Mouse (Mus musculus): ENCODE data around the gene Egfr. TPM values are rescaled to one million over a fixed set of nuclear protein-coding genes. Genes with fewer than 3 reads are reported as not detected.

The Egfr gene
- total RNA-seq, 2 experiments from 2014 or later, result 18.7 to 21.9 TPM

- DNase-seq (ENCODE audit: low spot score in 2 of 2), result no peak
Observed at GRCm38 (mm10) chr11:16823830-16824545, 72.0 kb downstream of the Egfr start.

- no peak for DNase-seq (ENCODE audit: low spot score in 2 of 2)
Observed at GRCm38 (mm10) chr11:16829468-16829867, 77.5 kb downstream of the Egfr start.

GRCm38 (mm10) chr11:16830531-16831227 is 78.7 kb downstream of the Egfr start:
- no peak for DNase-seq (ENCODE audit: low spot score in 2 of 2)

DNA sequence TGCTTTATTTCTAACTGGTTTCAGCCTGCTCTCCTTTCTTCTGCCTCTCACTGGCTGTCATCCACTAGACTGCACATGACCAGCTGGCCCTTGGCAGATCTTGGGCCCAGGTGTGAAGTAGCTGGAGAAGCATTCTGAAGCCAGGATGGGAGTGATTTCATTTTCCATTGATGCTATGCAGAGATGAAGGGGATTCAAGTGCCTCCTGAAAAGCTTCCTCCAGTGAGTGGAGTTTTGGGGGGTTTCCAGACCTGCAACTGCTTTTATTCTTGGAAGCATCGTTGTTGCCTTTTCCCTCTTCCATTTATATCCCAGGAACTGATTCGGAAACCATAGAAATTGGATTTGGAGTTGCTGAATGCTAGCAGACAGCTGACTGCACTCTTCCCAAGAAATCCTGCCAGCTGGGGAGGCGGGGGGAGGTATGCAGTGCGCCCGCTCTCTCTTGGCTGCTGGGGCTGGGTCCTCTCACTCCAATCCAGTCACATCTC is 80.0 kb downstream of the Egfr start:
- DNase-seq (ENCODE audit: low spot score in 2 of 2), result no peak

- no peak for DNase-seq (ENCODE audit: low spot score in 2 of 2)
Observed at GRCm38 (mm10) chr11:16838772-16839171, 86.8 kb downstream of the Egfr start.

- no peak for DNase-seq (ENCODE audit: low spot score in 2 of 2)
Observed at GRCm38 (mm10) chr11:16842924-16843323, 90.9 kb downstream of the Egfr start.

DNA sequence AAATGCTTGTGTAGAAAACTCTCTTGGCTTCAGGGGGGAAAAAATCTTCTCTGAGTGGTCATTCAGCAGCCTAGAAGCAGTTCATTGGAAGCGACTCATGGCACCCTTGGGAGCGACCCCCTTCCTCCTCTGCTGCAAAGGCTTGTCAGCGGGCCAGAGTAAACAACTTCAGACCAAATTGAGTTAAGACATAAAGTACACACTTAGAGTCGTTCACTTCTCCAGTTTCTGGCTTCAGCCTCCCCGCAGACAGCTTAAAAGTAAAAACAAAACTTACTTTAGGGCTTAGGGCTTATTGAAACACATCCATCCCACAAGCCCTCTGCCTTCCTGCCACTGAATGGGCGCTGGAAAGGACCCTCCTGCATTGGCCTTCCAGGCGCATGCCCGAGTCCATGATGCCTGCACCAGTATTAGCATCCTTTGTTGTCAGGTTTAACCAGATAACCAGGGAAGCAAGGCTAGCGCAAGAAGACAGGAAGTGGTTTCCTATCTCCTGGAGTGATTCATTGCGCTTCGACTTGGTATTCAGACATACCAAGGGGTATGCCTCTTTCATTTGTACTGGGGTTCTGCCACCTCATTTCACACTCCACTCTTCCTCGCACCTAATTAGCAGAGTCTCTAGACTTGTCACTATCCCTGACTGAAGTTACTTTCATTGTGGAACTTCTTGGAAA is 92.0 kb downstream of the Egfr start:
- no peak for DNase-seq (ENCODE audit: low spot score in 2 of 2)

- DNase-seq (ENCODE audit: low spot score in 2 of 2), result no peak
Observed at GRCm38 (mm10) chr11:16848881-16849280, 96.9 kb downstream of the Egfr start.

GRCm38 (mm10) chr11:16851361-16851760 is 99.4 kb downstream of the Egfr start:
- no peak for DNase-seq (ENCODE audit: low spot score in 2 of 2)

DNA sequence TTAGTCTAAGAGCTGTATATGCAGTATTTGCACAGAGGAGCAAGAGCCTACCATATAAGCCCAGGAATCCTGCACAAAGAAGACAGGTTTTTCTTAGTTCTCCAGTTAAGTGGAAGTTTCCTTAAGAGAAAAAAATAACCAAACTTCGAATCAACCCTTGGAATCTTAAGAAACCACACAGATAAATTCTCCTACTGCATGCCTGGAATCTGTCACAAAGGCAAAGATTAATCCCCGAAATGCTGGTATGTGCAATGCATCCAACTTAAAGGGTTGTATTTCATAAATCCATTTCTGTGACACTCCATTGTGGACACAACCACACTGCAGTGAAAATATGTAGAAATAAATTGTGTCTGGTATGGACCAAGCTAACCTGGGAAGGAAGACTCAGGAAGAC is 102.1 kb downstream of the Egfr start:
- no peak for DNase-seq (ENCODE audit: low spot score in 2 of 2)

GRCm38 (mm10) chr11:16857346-16857745 is 105.3 kb downstream of the Egfr start:
- DNase-seq (ENCODE audit: low spot score in 2 of 2), result no peak

DNA sequence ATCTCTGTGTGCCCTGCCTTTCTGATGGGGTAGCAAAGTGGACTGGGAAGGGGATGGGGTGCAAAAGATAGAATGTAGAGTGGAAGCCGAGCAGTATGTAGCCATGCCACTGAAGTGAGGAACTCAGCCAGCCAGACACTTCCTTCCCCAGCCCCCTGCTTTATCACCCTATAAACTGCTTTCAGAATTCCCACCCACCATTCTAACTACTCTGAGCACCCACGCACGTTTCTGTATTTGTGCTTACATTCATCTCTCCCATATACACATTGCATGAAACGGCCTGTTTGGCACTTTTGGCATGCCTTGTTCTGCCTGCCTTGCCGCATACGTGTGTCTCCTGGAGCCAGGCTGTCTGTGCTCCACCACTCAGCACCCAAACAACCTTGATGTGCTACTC is 109.0 kb downstream of the Egfr start:
- DNase-seq (ENCODE audit: low spot score in 2 of 2), result no peak

- DNase-seq (ENCODE audit: low spot score in 2 of 2), result no peak
Observed at GRCm38 (mm10) chr11:16863547-16863946, 111.5 kb downstream of the Egfr start.

DNA sequence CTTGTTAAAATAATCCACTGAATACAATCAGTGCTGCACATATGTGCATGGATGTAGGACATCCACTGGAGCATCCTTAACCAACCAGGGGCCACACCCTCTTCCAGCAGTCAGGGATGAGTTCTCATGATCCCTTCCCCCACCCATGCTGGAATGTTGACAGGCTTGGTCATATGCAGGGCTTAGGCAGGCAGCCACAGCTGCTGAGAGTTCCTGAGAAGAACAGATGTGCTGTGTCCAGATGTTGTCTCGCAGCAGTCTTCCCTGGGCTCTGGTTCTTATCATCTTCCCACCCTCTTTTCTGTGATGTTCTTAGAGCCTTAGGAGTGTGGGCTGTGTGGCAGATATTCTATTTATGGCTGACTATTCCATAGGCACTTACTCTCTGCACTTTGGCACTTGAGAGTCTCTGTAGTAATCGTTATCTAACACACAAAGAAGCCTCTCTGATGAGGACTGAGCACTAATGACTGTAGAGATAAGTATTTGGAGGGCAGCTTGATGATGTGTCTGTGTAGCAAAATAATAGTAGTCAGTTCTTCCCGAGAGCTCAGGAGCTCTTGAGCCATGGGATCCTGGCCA is 113.1 kb downstream of the Egfr start:
- DNase-seq (ENCODE audit: low spot score in 2 of 2), result no peak

DNA sequence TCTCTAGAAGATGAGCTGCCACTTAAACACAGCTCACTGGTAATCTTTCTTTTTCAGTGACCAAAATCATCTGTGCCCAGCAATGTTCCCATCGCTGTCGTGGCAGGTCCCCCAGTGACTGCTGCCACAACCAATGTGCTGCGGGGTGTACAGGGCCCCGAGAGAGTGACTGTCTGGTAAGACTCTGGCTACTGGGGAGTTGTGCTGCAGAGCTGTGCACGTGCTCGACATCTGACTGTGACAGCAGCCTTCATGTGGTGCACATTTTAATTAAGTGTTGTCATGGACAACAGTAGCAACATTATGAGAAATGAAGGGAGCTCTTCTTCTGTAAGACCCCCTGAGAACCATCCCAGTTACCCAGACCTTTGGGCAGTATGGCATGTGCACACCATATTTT is 116.0 kb downstream of the Egfr start:
- no peak for DNase-seq (ENCODE audit: low spot score in 2 of 2)

- DNase-seq (ENCODE audit: low spot score in 2 of 2), result no peak
Observed at GRCm38 (mm10) chr11:16869506-16869905, 117.5 kb downstream of the Egfr start.

DNA sequence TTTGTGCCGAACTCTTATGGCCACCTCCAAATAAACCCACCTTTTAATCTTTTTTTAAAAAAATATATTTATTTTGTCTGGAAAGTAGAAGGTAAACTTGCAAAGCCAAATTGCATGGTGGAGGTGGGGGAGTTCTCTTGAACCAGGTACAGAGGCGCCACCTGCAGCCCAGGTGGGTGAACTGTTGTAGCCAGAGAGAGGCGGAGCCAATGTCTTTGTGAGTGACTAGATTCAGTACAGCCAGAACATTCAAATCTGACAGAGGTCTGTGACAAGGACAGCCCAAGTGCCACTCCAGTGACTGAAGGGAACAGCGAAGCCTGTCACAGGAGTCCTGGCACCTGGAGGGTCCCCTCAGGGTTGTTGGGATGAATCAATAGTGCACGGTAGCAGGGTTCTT is 119.1 kb downstream of the Egfr start:
- DNase-seq (ENCODE audit: low spot score in 2 of 2), result no peak

GRCm38 (mm10) chr11:16877676-16878378 is 125.8 kb downstream of the Egfr start:
- no peak for DNase-seq (ENCODE audit: low spot score in 2 of 2)

DNA sequence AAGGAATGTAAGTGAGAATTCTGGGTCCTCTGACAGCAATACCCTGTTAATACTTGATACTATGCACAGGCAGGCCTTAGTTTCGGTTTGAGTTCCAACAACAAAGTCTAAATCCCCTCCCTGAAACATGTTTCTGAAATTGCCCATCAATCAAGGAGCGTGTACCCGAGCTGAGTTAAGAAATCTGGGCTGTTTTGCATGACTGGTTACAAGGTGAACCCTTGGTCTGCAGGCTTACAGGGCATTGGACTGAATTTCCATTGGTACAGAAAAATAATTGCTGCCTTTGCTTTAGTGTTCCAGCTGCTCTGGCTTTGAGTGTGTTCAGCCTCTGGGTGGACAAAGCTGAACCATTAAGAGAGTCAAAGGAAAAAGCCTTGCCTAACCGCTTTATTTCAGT is 129.9 kb downstream of the Egfr start:
- no peak for DNase-seq (ENCODE audit: low spot score in 2 of 2)

GRCm38 (mm10) chr11:16886152-16886551 is 134.1 kb downstream of the Egfr start:
- no peak for DNase-seq (ENCODE audit: low spot score in 2 of 2)

- no peak for DNase-seq (ENCODE audit: low spot score in 2 of 2)
Observed at GRCm38 (mm10) chr11:16888086-16888485, 136.1 kb downstream of the Egfr start.

Measured in adrenal gland, postnatal 4 days (tissue).